Mouse (Mus musculus) liver, embryonic 12.5 days (tissue): ENCODE data around the gene Ppip5k1. TPM values are rescaled to one million over a fixed set of nuclear protein-coding genes. Genes with fewer than 3 reads are reported as not detected.

Experiments used
- ATAC-seq: fragments of 200-750 bp; cut with Nextera tagmentation; 2 replicates; pipeline ENCODE4 v1.8.0; 2017; ENCODE audit warnings: moderate number of reproducible peaks, mild to moderate bottlenecking, moderate library complexity
- H3K27ac ChIP-seq: fragments of 300-500 bp; sonication (generic); 2 replicates; pipeline ENCODE4 v1.5.1; 2016; ENCODE audit warnings: mild to moderate bottlenecking
- H3K27me3 ChIP-seq: fragments of 300-500 bp; sonication (generic); replicated peaks from 2 replicates; pipeline ENCODE4 v1.6.1; 2016; ENCODE audit warnings: mild to moderate bottlenecking, moderate library complexity
- H3K36me3 ChIP-seq: fragments of 300-500 bp; sonication (generic); 2 replicates; pipeline ENCODE4 v1.6.1; 2016; ENCODE audit warnings: mild to moderate bottlenecking, moderate library complexity
- H3K4me1 ChIP-seq: fragments of 300-500 bp; sonication (generic); 2 replicates; pipeline ENCODE4 v1.6.1; 2016
- H3K4me2 ChIP-seq: fragments of 300-500 bp; sonication (generic); 2 replicates; pipeline ENCODE4 v1.6.1; 2016; ENCODE audit warnings: mild to moderate bottlenecking, moderate library complexity
- H3K4me3 ChIP-seq: fragments of 300-500 bp; sonication (generic); 2 replicates; pipeline ENCODE4 v1.5.1; 2016; ENCODE audit warnings: mild to moderate bottlenecking, moderate library complexity
- H3K9ac ChIP-seq: fragments of 300-500 bp; sonication (generic); 2 replicates; pipeline ENCODE4 v1.6.1; 2016; ENCODE audit warnings: mild to moderate bottlenecking, moderate library complexity
- H3K9me3 ChIP-seq: fragments of 300-500 bp; sonication (generic); replicated peaks from 2 replicates; pipeline ENCODE4 v1.6.1; 2016; ENCODE audit warnings: mild to moderate bottlenecking, moderate library complexity
- WGBS: fragments of 180-500 bp; shearing (Covaris S2); methylation state at CpG from one replicate; pipeline ENCODE4 v1.1.7; 2016; ENCODE audit not compliant: insufficient replicate concordance; 5-methylcytosine and 5-hydroxymethylcytosine counted together
- polyA plus RNA-seq: library from polyadenylated mRNA; unstranded; fragments of >200 nt; fragmentation: Nextera tagmentation; extraction: Ambion mirVana; gene quantifications from 2 replicates; pipeline ENCODE4 v1.2.1, GENCODE M21; 2016

Ppip5k1 gene
- polyA plus RNA-seq, 1 experiment from 2014 or later, result 8.1 TPM

- Histone ChIP-seq H3K4me2 (peak within 1 kb of the TSS; percentile 82), H3K9me3 (no peaks in the 10 kb centered on the region), H3K9ac (peak within 1 kb of the TSS; percentile 84), H3K27me3 (no peaks in the 10 kb centered on the region), H3K4me1 (peaks cover 18% of the 10 kb centered on the region), H3K27ac (peak within 1 kb of the TSS; percentile 61), H3K4me3 (peak within 1 kb of the TSS; percentile 94), H3K36me3 (peaks cover 10% of the 10 kb centered on the region; the same call in 1 of the 2 replicates)
- under 1% methylated on average over 37 of the region's 37 CpGs for WGBS
- ATAC-seq, result peak; percentile 98
Observed at GRCm38 (mm10) chr2:121271236-121271927, 83.8 kb downstream of the Ppip5k1 start, which contains the start of gene Trp53bp1. TSS of gene Trp53bp1 (minus strand) at chr2:121271407.

GRCm38 (mm10) chr2:121270521-121271235, 84.5 kb downstream of the Ppip5k1 start:
- Histone ChIP-seq H3K9ac (peak overlapping the region; percentile 84), H3K27ac (peak overlapping the region; percentile 61)
- 2% methylated on average over 35 of the region's 35 CpGs for WGBS

GRCm38 (mm10) chr2:121268446-121268845, 86.8 kb downstream of the Ppip5k1 start:
- Histone ChIP-seq H3K36me3 (peaks cover 12% of the 10 kb centered on the region; the same call in 1 of the 2 replicates), H3K4me1 (peaks cover 18% of the 10 kb centered on the region), H3K9ac (no peak overlapping the region), H3K27me3 (no peaks in the 10 kb centered on the region), H3K27ac (no peak overlapping the region), H3K4me2 (no peak overlapping the region), H3K9me3 (no peaks in the 10 kb centered on the region), H3K4me3 (no peak overlapping the region)
- ATAC-seq, result no peak
- WGBS, result 76% methylated on average over 8 of the region's 8 CpGs

More at GRCm38 (mm10) chr2:121270521-121271235, 84.5 kb downstream of the Ppip5k1 start:
- Histone ChIP-seq H3K27me3 (no peaks in the 10 kb centered on the region), H3K4me1 (peaks cover 18% of the 10 kb centered on the region), H3K9me3 (no peaks in the 10 kb centered on the region), H3K4me3 (peak overlapping the region; percentile 94), H3K36me3 (peaks cover 10% of the 10 kb centered on the region; the same call in 1 of the 2 replicates), H3K4me2 (peak overlapping the region; percentile 82)
- peak; percentile 64 for ATAC-seq

Other genes with a start within 250 kb of the Ppip5k1 start
- gene Tgm7, start 245.6 kb downstream of the Ppip5k1 start, polyA plus RNA-seq, result not detected in 2 replicates
- 11.2 and 11.5 TPM in 2 replicates for gene Adal, start 215.0 kb downstream of the Ppip5k1 start, polyA plus RNA-seq
- gene Lcmt2, start 214.7 kb downstream of the Ppip5k1 start, polyA plus RNA-seq, result 11.8 and 12.3 TPM in 2 replicates
- gene Tubgcp4, start 184.7 kb downstream of the Ppip5k1 start, polyA plus RNA-seq, result 37.2 and 37.8 TPM in 2 replicates
- gene Zscan29, start 184.3 kb downstream of the Ppip5k1 start, polyA plus RNA-seq, result 4.7 and 5.1 TPM in 2 replicates
- gene Trp53bp1, start 84.0 kb downstream of the Ppip5k1 start, polyA plus RNA-seq, result 22.2 and 23.3 TPM in 2 replicates
- 0.25 and 0.29 TPM in 2 replicates for gene Map1a, start 65.8 kb downstream of the Ppip5k1 start, polyA plus RNA-seq
- gene Ckmt1, start 2.3 kb upstream of the Ppip5k1 start, polyA plus RNA-seq, result 0.16 TPM in 1 of 2 replicates, not detected in the other
- gene Strc, start 31.8 kb upstream of the Ppip5k1 start, polyA plus RNA-seq, result not detected in 2 replicates
- gene Pdia3, start 58.4 kb upstream of the Ppip5k1 start, polyA plus RNA-seq, result 353 and 364 TPM in 2 replicates
- gene Catsper2, start 58.4 kb upstream of the Ppip5k1 start, polyA plus RNA-seq, result 0.84 and 1.0 TPM in 2 replicates
- gene Ell3, start 88.9 kb upstream of the Ppip5k1 start, polyA plus RNA-seq, result 1.4 and 1.6 TPM in 2 replicates
- 321 and 334 TPM in 2 replicates for gene Serf2, start 93.8 kb upstream of the Ppip5k1 start, polyA plus RNA-seq
- gene Hypk, start 97.9 kb upstream of the Ppip5k1 start, polyA plus RNA-seq, result 111 and 127 TPM in 2 replicates
- 0.13 TPM in 1 of 2 replicates, not detected in the other for gene Serinc4, start 101.4 kb upstream of the Ppip5k1 start, polyA plus RNA-seq
- 32.2 and 34.4 TPM in 2 replicates for gene Mfap1b, start 118.7 kb upstream of the Ppip5k1 start, polyA plus RNA-seq
- gene Mfap1a, start 151.3 kb upstream of the Ppip5k1 start, polyA plus RNA-seq, result 15.2 and 17.3 TPM in 2 replicates
- gene Wdr76, start 151.3 kb upstream of the Ppip5k1 start, polyA plus RNA-seq, result 10.8 and 11.1 TPM in 2 replicates